Mouse (Mus musculus): Measurements from ENCODE around the gene Prame. TPM values are rescaled to one million over a fixed set of nuclear protein-coding genes. Genes with fewer than 3 reads are reported as not detected.

The Prame gene
- polyA plus RNA-seq, 1 experiment from 2014 or later = not detected

Other genes with a start within 250 kb of the Prame start
- gene Gm7903, start 193.9 kb downstream of the Prame start, polyA plus RNA-seq (2015; fragmentation: Nextera tagmentation; extraction: Ambion mirVana) = not detected in 2 replicates
- not detected in 2 replicates for gene AV320801, start 133.1 kb downstream of the Prame start, polyA plus RNA-seq (2015; fragmentation: Nextera tagmentation; extraction: Ambion mirVana)
- 0.14 TPM in 1 of 2 replicates, not detected in the other for gene Nxf7, start 28.9 kb downstream of the Prame start, polyA plus RNA-seq (2015; fragmentation: Nextera tagmentation; extraction: Ambion mirVana)
- not detected in 2 replicates for gene Tcp11x2, start 66.1 kb upstream of the Prame start, polyA plus RNA-seq (2015; fragmentation: Nextera tagmentation; extraction: Ambion mirVana)
- gene Tmsb15a, start 97.6 kb upstream of the Prame start, polyA plus RNA-seq (2015; fragmentation: Nextera tagmentation; extraction: Ambion mirVana) = not detected in 2 replicates
- 3.5 and 3.8 TPM in 2 replicates for gene Armcx5, start 115.0 kb upstream of the Prame start, polyA plus RNA-seq (2015; fragmentation: Nextera tagmentation; extraction: Ambion mirVana)
- 8.3 and 9.5 TPM in 2 replicates for gene Gprasp1, start 115.0 kb upstream of the Prame start, polyA plus RNA-seq (2015; fragmentation: Nextera tagmentation; extraction: Ambion mirVana)
- 12.8 and 15.5 TPM in 2 replicates for gene Bhlhb9, start 169.9 kb upstream of the Prame start, polyA plus RNA-seq (2015; fragmentation: Nextera tagmentation; extraction: Ambion mirVana)
- gene Gprasp2, start 211.3 kb upstream of the Prame start, polyA plus RNA-seq (2015; fragmentation: Nextera tagmentation; extraction: Ambion mirVana) = 1.4 TPM in 2 replicates